In the genomic region with DNA sequence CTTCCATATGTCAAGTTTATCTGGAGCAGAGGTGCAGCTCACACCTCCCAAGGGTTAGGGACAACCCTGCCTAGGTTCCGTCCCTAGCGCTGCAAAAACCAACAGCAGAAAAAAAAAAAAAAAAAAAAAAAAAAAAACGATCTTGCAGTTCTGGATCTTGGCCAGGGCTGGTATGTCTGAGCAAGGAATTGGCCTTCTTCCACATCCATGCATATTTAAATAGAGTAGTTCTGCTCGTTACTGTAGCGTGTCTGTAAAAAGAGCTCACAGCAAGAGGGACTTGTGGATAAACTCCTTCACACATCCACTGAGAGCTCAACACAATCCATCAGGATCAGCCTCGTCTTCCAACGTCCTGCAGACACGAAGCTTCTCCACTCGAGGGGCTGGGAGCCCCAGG, we compare ENCODE assay signal across 8 mouse cellular contexts.
DNase-seq lines count a peak whose midpoint lies in the region; ATAC-seq and TF ChIP-seq lines count a peak whose summit lies in the region.

No protein-coding gene starts in this region.

- no peak overlapping the region for H3K4me3 ChIP-seq in intestine, embryonic 14.5 days (ENCODE audit: low read depth, low read length)
- no peak overlapping the region for H3K4me3 ChIP-seq in intestine, postnatal 0 days (ENCODE audit: low read depth, low read length)

- H3K27ac ChIP-seq in intestine, embryonic 14.5 days (ENCODE audit: low read depth), result 0 out of 2 replicates have a peak overlapping the region, but pooled peaks have one; percentile 12
- no peak overlapping the region for H3K27ac ChIP-seq in intestine, postnatal 0 days (ENCODE audit: low read depth, low read length)

- no peak for DNase-seq in intestine, embryonic 14.5 days (ENCODE audit: low spot score)
- DNase-seq in MN1 (ENCODE audit: low spot score), result peak; percentile 70
- DNase-seq in brain, adult 2 months (ENCODE audit: low read depth, low spot score), result peak; percentile 77
- peak; percentile 48 for DNase-seq in kidney, postnatal 14 days
- DNase-seq in gastrocnemius, postnatal 4 days (ENCODE audit: low spot score in 2 of 2), result no peak
- DNase-seq in thymus, postnatal 4 days, result no peak

- H3K9ac ChIP-seq in intestine, embryonic 14.5 days (ENCODE audit: low read length), result no peak overlapping the region
- H3K9ac ChIP-seq in intestine, postnatal 0 days (ENCODE audit: low read depth, low read length), result no peak overlapping the region

- H3K9me3 ChIP-seq in intestine, embryonic 14.5 days (ENCODE audit: control insufficient read depth, low read length), result no peaks in the 10 kb centered on the region
- no peaks in the 10 kb centered on the region for H3K9me3 ChIP-seq in intestine, postnatal 0 days (ENCODE audit: control insufficient read depth)

- no peak for TF ChIP-seq CTCF in intestine, postnatal 0 days (IDR thresholded peaks at IDR 0.05; ENCODE audit: low read depth)

- no peaks in the 10 kb centered on the region for H3K36me3 ChIP-seq in intestine, embryonic 14.5 days (ENCODE audit: control insufficient read depth, insufficient read depth, low read length)
- no peaks in the 10 kb centered on the region for H3K36me3 ChIP-seq in intestine, postnatal 0 days (ENCODE audit: control insufficient read depth, insufficient read depth)

- no peak overlapping the region for H3K4me2 ChIP-seq in intestine, embryonic 14.5 days (ENCODE audit: low read length)
- no peak overlapping the region for H3K4me2 ChIP-seq in intestine, postnatal 0 days (replicated peaks; ENCODE audit: low read depth)

- WGBS in intestine, embryonic 14.5 days, result 25% methylated on average over 9 of the region's 9 CpGs
- 47% methylated on average over 9 of the region's 9 CpGs for WGBS in intestine, postnatal 0 days

- no peaks in the 10 kb centered on the region for H3K27me3 ChIP-seq in intestine, embryonic 14.5 days (replicated peaks; ENCODE audit: control insufficient read depth, insufficient read depth, low read length)
- H3K27me3 ChIP-seq in intestine, postnatal 0 days (replicated peaks; ENCODE audit: control insufficient read depth, insufficient read depth, low read length), result no peaks in the 10 kb centered on the region; the same call in 1 of the 2 replicates

- peaks cover 22% of the 10 kb centered on the region for H3K4me1 ChIP-seq in intestine, embryonic 14.5 days (replicated peaks; ENCODE audit: control insufficient read depth, insufficient read depth, low read length)
- H3K4me1 ChIP-seq in intestine, postnatal 0 days (replicated peaks; ENCODE audit: control insufficient read depth, insufficient read depth, low read length), result peaks cover 6% of the 10 kb centered on the region; the same call in 1 of the 2 replicates

- no peak for ATAC-seq in intestine, embryonic 14.5 days (replicated peaks; ENCODE audit: low FRiP score, low TSS enrichment, low read depth)
- no peak for ATAC-seq in intestine, postnatal 0 days
- no peak for ATAC-seq in erythroid progenitor cell, adult 5-6 weeks (replicated peaks; ENCODE audit: low FRiP score, poor library complexity, severe bottlenecking)

Comparison
In these comparisons a context has a peak if more than half of its experiments do, and no peak if none do; other contexts are left out.
1. DNase-seq: peak in MN1 (single experiment), brain, adult 2 months (single experiment) and kidney, postnatal 14 days (single experiment); none in intestine, embryonic 14.5 days (single experiment), gastrocnemius, postnatal 4 days (0 of 2) and thymus, postnatal 4 days (single experiment).